Mouse (Mus musculus) cerebellum, adult 11 months (tissue): Measurements from ENCODE around the gene Olfr1312.
"Not testable (repeated sequence)": the region's sequence is repeated elsewhere in the genome, so short reads cannot be mapped to it uniquely, and the experiment has no call there.

Experiments
- DNase-seq: peaks from one replicate; pipeline ENCODE4 v3.0.0; 2022

Gene Olfr1312

DNA sequence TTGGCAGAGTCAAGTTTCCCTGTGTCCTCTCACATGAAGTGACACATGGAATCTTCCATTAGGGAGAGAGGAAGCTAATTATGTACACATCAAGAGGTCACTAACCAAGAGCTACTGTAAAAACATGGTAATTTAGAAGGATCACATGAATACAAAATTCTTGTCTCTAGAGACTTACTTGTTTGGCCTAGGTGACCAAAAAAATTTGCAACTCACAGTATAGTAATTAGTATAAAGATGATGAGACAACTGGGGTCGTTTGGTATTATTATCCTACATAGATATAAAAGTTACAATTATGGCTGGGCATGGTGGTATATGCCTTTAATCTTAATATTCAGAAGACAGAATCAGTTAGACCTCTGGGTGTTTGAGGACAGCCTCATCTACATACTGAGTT, at the start of gene Olfr1312:
Gene Olfr1312 (minus strand): TSS at position 101 of the 400 bp plus-strand sequence.
- DNase-seq, result no peak

DNA sequence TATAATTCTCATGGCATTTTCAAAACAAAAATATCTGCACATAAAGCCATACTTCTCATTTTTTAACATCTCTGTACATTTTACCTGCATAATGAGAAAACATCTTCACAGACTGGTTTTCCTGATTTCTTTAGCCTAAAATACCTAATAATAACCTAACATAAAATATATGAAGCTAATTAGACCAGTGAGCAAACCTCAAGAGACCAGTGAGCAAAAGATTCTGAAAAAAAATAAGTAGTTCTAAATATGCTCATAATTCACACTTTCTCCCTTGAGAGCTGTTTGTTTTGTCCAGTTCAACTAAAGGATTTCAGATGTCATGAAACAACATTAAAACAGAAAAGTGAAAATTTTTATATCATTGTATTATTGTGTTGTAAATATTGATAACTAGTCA, 46.6 kb upstream of the Olfr1312 start, which contains the start of gene Olfr1314:
Gene Olfr1314 (minus strand): TSS at position 101 of the 400 bp plus-strand sequence.
- DNase-seq, result no peak

DNA sequence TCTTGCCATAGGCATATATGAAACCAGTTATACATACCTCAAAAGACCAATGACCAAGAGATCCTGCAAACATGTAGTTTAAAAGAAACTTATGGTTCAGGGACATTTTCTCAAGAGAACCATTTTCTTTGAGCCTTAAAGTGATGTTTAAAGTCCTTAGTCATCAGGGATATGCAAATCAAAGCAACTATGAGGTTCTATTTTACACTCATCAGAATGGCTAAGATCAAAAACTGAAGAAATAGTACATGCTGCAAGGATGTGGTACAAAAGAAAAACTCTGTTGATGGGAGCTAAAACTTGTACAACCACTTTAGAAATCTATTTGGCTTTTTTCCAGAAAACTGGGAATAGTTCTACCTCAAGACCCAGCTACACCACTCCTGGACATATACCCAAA, 27.7 kb upstream of the Olfr1312 start, which contains the start of gene Olfr1313:
Gene Olfr1313 (minus strand): TSS at position 101 of the 400 bp plus-strand sequence.
- DNase-seq, result no peak

DNA sequence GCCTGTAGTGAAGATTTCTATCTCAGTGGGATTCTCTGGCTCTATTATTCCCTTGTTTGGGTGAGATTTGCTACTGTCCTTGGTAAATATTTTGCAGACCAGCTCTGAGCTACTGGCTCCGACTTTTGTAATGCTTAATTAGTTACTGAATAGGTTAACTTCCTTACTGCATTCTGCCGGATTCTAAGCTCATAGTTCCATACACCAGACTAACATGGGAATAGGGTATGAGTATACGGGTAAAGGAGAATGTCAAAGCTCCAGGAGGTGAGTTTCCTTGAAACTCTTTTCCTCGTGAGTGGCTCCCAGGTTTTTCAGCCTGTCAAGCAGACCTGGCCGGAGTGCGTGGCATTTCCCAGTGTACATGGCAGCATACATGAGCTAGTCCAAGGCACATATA, 23.1 kb downstream of the Olfr1312 start:
- DNase-seq, result not testable (repeated sequence)

DNA sequence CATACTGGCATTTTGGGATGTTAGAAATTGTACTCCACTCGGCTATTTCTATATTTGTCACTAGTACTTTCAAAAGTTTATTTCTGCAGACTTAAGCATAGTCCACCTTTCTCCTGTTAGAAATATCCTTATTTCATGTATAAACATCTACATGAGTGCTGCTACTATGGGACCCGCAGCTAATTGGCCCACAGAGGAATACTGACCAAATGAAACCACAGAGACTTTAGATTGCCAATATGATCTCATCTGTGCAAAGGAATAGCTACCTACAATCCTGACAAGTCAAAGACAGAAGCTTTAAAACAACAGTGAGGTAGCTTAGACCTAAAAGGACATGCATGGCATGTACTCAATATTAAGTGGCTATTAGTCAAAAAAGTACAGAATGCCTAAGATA, 25.7 kb downstream of the Olfr1312 start, which contains the start of gene Olfr1311:
Gene Olfr1311 (minus strand): TSS at position 101 of the 400 bp plus-strand sequence.
- DNase-seq, result no peak

DNA sequence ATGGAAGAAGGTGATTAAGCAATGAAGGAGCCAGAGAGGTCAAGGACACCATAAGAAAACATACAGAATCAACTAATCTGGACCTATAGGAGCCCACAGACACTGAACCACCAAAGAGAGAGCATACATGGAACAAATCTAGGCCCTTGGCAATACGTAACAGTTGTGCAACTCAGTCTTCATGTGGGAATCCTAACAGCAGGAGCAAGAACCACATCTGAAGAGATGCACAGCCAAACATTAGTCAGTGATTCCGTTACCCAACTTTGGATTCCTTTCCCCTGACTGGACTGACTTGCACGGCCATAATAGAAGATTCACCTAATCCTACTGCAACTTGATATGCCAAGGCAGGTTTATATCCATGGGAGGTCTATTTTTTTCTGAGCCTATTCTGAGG, 35.1 kb downstream of the Olfr1312 start:
- no peak for DNase-seq

DNA sequence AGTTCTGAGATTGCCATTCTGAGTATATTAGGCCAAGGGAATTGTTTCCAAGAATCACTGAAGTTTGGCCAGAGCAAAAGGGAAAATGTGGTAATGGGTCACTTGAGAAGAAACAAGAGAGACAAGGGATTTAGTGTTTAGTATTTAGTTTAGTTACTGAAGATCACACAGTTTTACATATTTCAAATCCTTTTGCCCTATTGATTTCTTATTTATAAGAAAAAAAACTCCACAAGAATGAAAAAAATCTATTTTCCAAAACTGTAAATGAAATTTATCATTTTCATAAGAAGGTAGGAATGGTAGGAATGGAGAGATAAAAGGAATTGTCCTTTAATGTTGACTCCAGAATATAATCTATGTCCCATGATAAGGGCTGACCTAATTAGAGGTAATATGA, 37.4 kb downstream of the Olfr1312 start, which contains the start of gene Olfr1310:
Gene Olfr1310 (minus strand): TSS at position 101 of the 400 bp plus-strand sequence.
- no peak for DNase-seq

DNA sequence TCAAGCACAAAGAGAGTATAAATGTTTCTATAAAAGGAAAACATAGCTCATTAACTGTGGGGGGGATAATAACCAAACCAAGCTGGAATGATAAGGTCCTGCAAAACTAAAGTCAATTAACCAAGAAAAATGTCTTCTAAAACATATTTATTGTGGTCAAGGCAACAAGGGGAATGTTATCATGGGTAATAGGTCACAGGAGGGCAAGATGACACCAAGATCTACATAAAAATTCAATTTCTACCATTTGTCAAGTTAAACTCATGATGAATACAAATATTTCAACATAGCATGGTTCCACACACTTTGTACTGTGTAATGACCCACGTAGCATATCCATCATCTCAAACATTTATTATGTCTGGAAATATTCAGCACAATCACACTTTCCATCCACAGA, 59.9 kb downstream of the Olfr1312 start, which contains the start of gene Olfr1309:
Gene Olfr1309 (minus strand): TSS at position 101 of the 400 bp plus-strand sequence.
- DNase-seq, result no peak
